Mouse (Mus musculus) ovary, adult 10 weeks (tissue): ENCODE data around the gene Arhgap32. TPM values are rescaled to one million over a fixed set of nuclear protein-coding genes. Genes with fewer than 3 reads are reported as not detected.

Experiments used
- polyA plus RNA-seq: library from polyadenylated mRNA; stranded (reverse); fragments of 350-450 nt; fragmentation: Illumina TruSeq; extraction: RNeasy Lipid Tissue Mini Kit (QIAGEN cat#74804); gene quantifications from one replicate; pipeline ENCODE4 v1.2.3, GENCODE M21; 2014

Arhgap32 gene
- polyA plus RNA-seq: 18.4 TPM

GRCm38 (mm10) chr9:32115786-32116185 is at the start of gene Arhgap32:
Arhgap32 (plus strand) TSS chr9:32116136.

Other genes with a start within 250 kb of the Arhgap32 start
- 1.6 TPM for gene Barx2, start 202.7 kb upstream of the Arhgap32 start, polyA plus RNA-seq
- gene Kcnj5, start 228.2 kb downstream of the Arhgap32 start, polyA plus RNA-seq: 0.54 TPM